Mouse (Mus musculus) hindbrain, embryonic 16.5 days (tissue): ENCODE measurements at regions not wholly inside any gene's neighbourhood (a gene's known extent, or its start where the extent isn't known, plus 50 kb on each side); places are given as distances from the start of the nearest gene placed in this dataset.

Experiments used
- ATAC-seq: fragments of 200-750 bp; cut with Nextera tagmentation; 2 replicates; pipeline ENCODE4 v1.8.0; 2017; ENCODE audit warnings: moderate TSS enrichment, moderate library complexity
- H3K27ac ChIP-seq: fragments of 300-500 bp; sonication (generic); 2 replicates; pipeline ENCODE4 v1.5.1; 2014; ENCODE audit warnings: low read depth, mild to moderate bottlenecking, control low read depth, low read length, moderate library complexity
- H3K27me3 ChIP-seq: fragments of 300-500 bp; sonication (generic); replicated peaks from 2 replicates; pipeline ENCODE4 v1.6.1; 2014; ENCODE audit warnings: low read length; ENCODE audit not compliant: control insufficient read depth, insufficient read depth
- H3K36me3 ChIP-seq: fragments of 300-500 bp; sonication (generic); 2 replicates; pipeline ENCODE4 v1.6.1; 2014; ENCODE audit warnings: mild to moderate bottlenecking, low read length, moderate library complexity, mixed read lengths; ENCODE audit not compliant: control insufficient read depth, insufficient read depth
- H3K4me1 ChIP-seq: fragments of 300-500 bp; sonication (generic); 2 replicates; pipeline ENCODE4 v1.6.1; 2014; ENCODE audit warnings: low read depth, low read length; ENCODE audit not compliant: control insufficient read depth, insufficient read depth
- H3K4me2 ChIP-seq: fragments of 300-500 bp; sonication (generic); 2 replicates; pipeline ENCODE4 v1.6.1; 2014; ENCODE audit warnings: mild to moderate bottlenecking, low read length, control low read depth, moderate library complexity
- H3K4me3 ChIP-seq: fragments of 300-500 bp; sonication (generic); 2 replicates; pipeline ENCODE4 v1.5.1; 2014; ENCODE audit warnings: mild to moderate bottlenecking, low read length, control low read depth, moderate library complexity
- H3K9ac ChIP-seq: fragments of 300-500 bp; sonication (generic); 2 replicates; pipeline ENCODE4 v1.6.1; 2014; ENCODE audit warnings: low read depth, mild to moderate bottlenecking, control low read depth, low read length, moderate library complexity
- H3K9me3 ChIP-seq: fragments of 300-500 bp; sonication (generic); 2 replicates; pipeline ENCODE4 v1.6.1; 2014; ENCODE audit warnings: mild to moderate bottlenecking, low read length, moderate library complexity; ENCODE audit not compliant: control insufficient read depth
- WGBS: fragments of 180-500 bp; shearing (Covaris S2); extraction: QIAGEN DNeasy Blood & Tissue Kit; methylation state at CpG from one replicate; pipeline ENCODE4 v1.1.7; 2014; 5-methylcytosine and 5-hydroxymethylcytosine counted together

DNA sequence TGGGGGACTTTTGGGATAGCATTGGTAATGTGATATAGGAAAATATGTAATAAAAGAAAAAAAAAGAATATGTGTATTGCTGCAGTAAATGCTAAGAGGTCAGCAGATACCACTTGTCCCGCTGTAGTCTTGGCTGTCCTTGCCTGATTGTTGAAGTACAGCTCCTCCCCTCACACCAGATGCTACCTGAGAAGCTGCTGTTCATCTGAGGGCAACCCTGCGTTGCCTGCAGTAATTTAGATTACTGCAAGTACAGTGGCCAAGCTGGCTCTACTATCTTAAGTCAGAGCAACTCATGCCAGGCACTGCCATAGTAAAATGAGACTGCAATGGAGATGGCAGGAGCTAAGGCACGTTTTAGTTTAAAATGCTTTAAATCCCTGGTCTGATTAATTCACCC is 75.7 kb upstream of the Mbnl1 start:
- Histone ChIP-seq H3K9me3 (no peaks in the 10 kb centered on the region), H3K27me3 (no peaks in the 10 kb centered on the region), H3K4me1 (no peaks in the 10 kb centered on the region), H3K9ac (no peak overlapping the region), H3K36me3 (no peaks in the 10 kb centered on the region), H3K4me2 (no peak overlapping the region), H3K4me3 (no peak overlapping the region), H3K27ac (no peak overlapping the region)
- no peak for ATAC-seq
- WGBS = 86% methylated on average over 3 of the region's 3 CpGs

DNA sequence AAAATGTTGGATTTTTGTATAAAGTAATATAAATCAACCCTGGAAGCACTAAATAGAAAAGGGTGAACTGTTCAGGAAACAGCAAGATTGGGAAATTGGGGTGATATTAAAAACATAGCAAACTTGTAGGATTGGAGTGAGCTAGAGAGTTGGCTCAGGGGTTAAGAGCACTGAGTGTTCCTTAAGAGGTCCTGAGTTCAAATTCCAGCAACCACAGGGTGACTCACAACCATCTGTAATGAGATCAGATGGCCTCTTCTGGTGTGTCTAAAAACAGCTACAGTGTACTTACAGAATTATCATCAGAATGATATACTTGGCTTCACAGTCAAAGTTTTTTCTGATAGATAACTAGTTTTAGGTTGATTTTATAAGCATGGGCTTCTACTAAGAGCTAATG is 73.8 kb upstream of the Mbnl1 start:
- no peak overlapping the region for H3K4me3 ChIP-seq
- no peak overlapping the region for H3K9ac ChIP-seq
- H3K4me1 ChIP-seq = no peaks in the 10 kb centered on the region
- H3K4me2 ChIP-seq = no peak overlapping the region
- H3K27ac ChIP-seq = no peak overlapping the region
- H3K36me3 ChIP-seq = no peaks in the 10 kb centered on the region
- no peaks in the 10 kb centered on the region for H3K9me3 ChIP-seq
- ATAC-seq = no peak
- no peaks in the 10 kb centered on the region for H3K27me3 ChIP-seq

DNA sequence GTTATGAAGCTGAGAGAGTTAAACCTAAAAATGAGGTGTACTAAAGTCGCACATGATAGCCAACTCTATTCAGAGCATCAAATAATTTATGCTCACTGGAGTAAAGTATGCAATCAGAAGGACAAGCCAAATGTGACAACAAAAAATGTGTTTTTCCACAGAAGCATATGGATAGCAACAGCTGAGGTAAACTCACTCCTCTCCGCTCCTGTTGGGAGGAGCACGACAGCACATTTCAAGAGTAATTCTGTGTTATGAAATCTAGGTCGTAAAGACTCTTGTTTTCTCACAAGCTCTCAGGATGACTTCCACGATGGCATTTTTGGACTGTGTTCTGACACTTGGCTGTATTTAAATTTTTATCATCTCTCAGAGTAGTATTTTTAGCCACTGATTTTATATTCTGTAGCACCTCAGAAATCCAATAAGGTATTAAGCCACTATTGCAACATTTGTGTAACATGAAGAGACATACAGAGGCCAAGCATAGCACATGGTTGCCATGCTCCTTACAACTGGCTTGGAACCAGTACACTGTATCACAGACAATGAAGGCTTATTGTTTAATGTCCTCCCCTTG is 70.3 kb upstream of the Mbnl1 start:
- H3K4me3 ChIP-seq = no peak overlapping the region
- no peaks in the 10 kb centered on the region for H3K9me3 ChIP-seq
- ATAC-seq = no peak
- H3K9ac ChIP-seq = no peak overlapping the region
- 89% methylated on average over 5 of the region's 5 CpGs for WGBS
- no peak overlapping the region for H3K4me2 ChIP-seq
- no peaks in the 10 kb centered on the region for H3K27me3 ChIP-seq
- no peaks in the 10 kb centered on the region for H3K36me3 ChIP-seq
- H3K27ac ChIP-seq = no peak overlapping the region
- H3K4me1 ChIP-seq = no peaks in the 10 kb centered on the region

DNA sequence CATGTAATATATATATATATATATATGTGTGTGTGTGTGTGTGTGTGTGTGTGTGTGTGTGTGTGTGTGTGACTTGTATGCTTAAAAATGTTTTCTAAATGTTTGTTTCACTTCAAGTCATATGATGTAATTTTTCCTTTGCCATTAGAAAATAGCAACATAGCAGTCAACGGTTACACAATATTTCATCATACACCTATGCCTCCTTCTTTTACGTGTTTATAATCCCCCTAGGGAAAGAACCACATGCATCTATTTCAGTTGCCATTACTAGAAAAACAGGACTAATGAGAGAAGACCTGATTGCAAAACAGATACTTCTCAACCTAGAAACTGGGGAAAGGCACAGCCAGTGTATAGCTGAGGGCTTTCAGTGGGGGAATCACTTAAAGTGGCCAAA is 65.2 kb upstream of the Mbnl1 start:
- 80% methylated on average over 2 of the region's 2 CpGs for WGBS
- Histone ChIP-seq H3K4me2 (no peak overlapping the region), H3K36me3 (no peaks in the 10 kb centered on the region), H3K27ac (no peak overlapping the region), H3K9ac (no peak overlapping the region), H3K9me3 (no peaks in the 10 kb centered on the region), H3K4me3 (no peak overlapping the region), H3K27me3 (no peaks in the 10 kb centered on the region), H3K4me1 (no peaks in the 10 kb centered on the region)
- ATAC-seq = no peak

DNA sequence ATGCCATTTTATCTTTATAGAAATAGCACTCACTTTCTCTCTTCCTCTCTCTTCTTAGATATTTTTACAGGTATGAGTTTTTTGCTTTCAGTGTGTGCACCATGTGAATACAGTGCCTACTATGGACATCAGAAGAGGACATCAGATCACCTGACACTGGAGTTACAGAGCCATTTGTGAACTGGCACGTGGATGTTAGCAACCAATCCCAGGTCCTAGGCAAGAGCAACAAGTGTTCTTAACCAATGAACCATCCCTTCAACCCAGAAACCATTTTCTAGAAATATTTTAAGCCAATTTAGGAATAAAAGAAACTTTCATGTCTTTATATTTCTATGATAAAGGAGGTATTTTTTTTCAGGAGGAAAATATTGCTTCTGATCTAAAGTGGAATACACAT is 64.7 kb upstream of the Mbnl1 start:
- Histone ChIP-seq H3K27ac (no peak overlapping the region), H3K4me3 (no peak overlapping the region), H3K27me3 (no peaks in the 10 kb centered on the region), H3K9ac (no peak overlapping the region), H3K36me3 (no peaks in the 10 kb centered on the region), H3K9me3 (no peaks in the 10 kb centered on the region), H3K4me2 (no peak overlapping the region), H3K4me1 (no peaks in the 10 kb centered on the region)
- WGBS = 74% methylated on average over 1 of the region's 1 CpGs
- ATAC-seq = no peak

DNA sequence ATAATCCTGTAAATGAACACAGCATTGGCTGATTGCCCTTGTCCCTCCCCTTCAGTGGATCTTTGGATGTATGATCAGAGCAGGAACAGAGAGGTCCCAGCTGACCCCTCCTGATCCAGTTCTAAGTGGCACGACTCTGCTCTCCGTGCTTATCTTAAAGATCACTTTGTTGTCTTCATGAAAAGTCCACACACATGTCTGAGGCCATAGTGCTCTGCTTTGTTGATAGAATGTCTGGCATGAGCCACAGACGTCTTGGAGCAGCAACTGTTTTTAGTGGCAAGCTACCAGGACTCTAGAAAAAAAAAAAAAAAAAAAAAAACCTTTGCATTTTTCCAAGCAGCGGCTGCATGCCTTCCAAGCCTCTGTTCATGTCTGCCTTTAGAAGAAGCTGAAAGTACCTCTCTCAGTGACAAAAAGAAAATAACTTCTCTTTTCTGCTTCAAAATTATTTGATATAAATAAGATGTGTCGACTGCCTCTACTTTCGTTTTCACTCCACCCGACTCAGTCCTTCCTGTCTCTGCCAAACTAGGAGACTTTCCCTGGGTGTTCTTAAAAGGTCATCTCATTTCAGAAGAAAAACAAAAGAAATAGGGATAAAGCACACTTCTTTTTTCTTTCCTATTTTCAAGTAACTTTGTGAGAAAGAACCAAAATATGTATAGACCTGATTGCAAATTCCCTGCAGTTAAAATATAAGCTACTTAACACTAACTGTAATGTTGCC is 63.9 kb upstream of the Mbnl1 start:
- Histone ChIP-seq H3K27ac (no peak overlapping the region), H3K4me1 (no peaks in the 10 kb centered on the region), H3K4me2 (peak overlapping the region; percentile 36; the same call in 1 of the 2 replicates), H3K9me3 (no peaks in the 10 kb centered on the region), H3K27me3 (no peaks in the 10 kb centered on the region), H3K4me3 (peak overlapping the region; percentile 22), H3K9ac (no peak overlapping the region), H3K36me3 (no peaks in the 10 kb centered on the region)
- WGBS = 52% methylated on average over 7 of the region's 7 CpGs
- ATAC-seq = no peak

DNA sequence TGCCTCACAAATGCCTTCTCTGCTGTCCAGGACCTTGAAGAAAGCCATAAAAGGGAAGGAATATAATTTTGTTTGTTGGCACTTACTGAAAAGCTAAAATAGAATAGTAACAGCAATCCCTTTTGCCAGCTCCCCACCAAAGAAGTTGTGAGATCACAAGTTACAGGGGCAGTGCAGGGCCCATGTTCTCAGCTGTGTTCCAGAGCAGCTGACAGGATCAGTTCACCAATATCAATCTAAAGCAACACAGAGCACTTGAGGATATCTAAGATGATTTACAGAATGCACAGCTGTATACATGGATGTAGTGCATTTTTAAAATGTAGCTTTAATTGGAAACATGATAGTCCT is 63.4 kb upstream of the Mbnl1 start:
- ATAC-seq = no peak
- no peak overlapping the region for H3K4me2 ChIP-seq
- H3K36me3 ChIP-seq = no peaks in the 10 kb centered on the region
- no peaks in the 10 kb centered on the region for H3K4me1 ChIP-seq
- no peak overlapping the region for H3K4me3 ChIP-seq
- no peaks in the 10 kb centered on the region for H3K9me3 ChIP-seq
- H3K27me3 ChIP-seq = no peaks in the 10 kb centered on the region
- no peak overlapping the region for H3K27ac ChIP-seq
- no peak overlapping the region for H3K9ac ChIP-seq

DNA sequence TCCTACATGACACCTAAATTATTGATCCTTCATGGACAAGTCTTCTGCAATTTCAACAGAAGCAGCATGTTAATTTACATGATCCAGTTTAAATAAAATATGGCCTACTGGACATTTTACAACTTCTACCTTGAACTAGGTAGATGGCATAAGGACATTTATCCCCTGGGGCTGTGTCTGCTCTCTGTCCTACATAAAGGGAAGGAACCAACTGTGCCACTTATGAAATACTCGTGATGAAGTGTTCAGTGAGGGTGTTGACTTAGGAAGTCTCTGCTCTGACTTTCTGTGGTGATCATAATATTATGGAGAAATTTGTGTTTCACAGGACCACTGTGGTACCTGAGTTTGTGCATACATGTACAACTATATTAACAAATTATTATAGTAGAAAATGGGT is 60.9 kb upstream of the Mbnl1 start:
- 77% methylated on average over 1 of the region's 1 CpGs for WGBS
- no peak for ATAC-seq
- Histone ChIP-seq H3K4me2 (no peak overlapping the region), H3K27ac (no peak overlapping the region), H3K9me3 (no peaks in the 10 kb centered on the region), H3K36me3 (no peaks in the 10 kb centered on the region), H3K9ac (no peak overlapping the region), H3K4me3 (no peak overlapping the region), H3K4me1 (no peaks in the 10 kb centered on the region), H3K27me3 (no peaks in the 10 kb centered on the region)

DNA sequence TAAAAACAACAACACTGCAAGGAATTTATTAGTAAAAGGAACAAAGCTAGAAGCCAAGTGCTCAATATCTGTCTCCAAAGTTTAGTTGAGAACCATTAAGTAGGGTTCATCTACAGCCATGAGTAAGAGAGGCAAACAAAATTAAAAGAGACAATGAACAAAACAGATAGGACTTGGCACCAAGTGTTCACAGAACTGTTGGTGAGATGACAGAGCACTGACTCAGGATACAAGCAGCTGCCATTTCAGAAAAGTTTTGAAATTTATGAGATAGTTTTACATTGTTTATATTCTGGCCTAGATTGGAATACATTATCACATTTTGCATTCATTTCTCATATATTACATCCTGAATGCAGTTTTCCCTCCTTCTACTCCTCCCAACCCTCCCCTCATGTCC is 60.4 kb upstream of the Mbnl1 start:
- Histone ChIP-seq H3K9me3 (no peaks in the 10 kb centered on the region), H3K4me2 (no peak overlapping the region), H3K27me3 (no peaks in the 10 kb centered on the region), H3K4me3 (no peak overlapping the region), H3K9ac (no peak overlapping the region), H3K4me1 (no peaks in the 10 kb centered on the region), H3K27ac (no peak overlapping the region), H3K36me3 (no peaks in the 10 kb centered on the region)
- ATAC-seq = no peak

DNA sequence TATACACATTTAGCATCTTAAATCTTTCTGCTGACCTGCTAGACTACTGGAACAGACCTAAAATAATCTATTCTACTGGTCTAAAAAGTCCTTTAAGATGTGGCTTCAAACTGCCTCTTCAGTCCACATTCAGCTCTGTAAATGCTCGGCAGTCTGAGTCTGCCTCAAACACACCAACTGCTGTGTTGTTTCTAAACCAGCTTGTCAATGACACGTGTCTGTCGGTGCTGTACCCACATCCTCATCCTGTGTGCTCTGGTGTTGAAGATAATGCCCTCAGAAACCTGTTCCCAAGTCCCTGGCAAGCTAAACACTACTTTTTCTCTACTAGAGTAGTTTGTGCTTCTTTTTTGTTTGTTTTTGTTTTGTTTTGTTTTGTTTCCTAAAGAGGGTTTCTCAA is 58.9 kb upstream of the Mbnl1 start:
- no peaks in the 10 kb centered on the region for H3K4me1 ChIP-seq
- H3K4me2 ChIP-seq = no peak overlapping the region
- no peak overlapping the region for H3K27ac ChIP-seq
- no peak overlapping the region for H3K4me3 ChIP-seq
- no peaks in the 10 kb centered on the region for H3K36me3 ChIP-seq
- no peaks in the 10 kb centered on the region for H3K9me3 ChIP-seq
- ATAC-seq = no peak
- WGBS = 71% methylated on average over 3 of the region's 3 CpGs
- H3K27me3 ChIP-seq = no peaks in the 10 kb centered on the region
- H3K9ac ChIP-seq = no peak overlapping the region
